Mouse (Mus musculus) bone marrow macrophage, adult 2 months (primary cell): ENCODE data around the gene Mphosph9. TPM values are rescaled to one million over a fixed set of nuclear protein-coding genes. Genes with fewer than 3 reads are reported as not detected.
"Not testable (repeated sequence)": the region's sequence is repeated elsewhere in the genome, so short reads cannot be mapped to it uniquely, and the experiment has no call there.

ENCODE experiments used
- H3K27ac ChIP-seq: 2 replicates; pipeline ENCODE4 v1.5.1; 2012; ENCODE audit warnings: low read depth, low read length; ENCODE audit not compliant: insufficient read depth
- H3K4me1 ChIP-seq: 2 replicates; pipeline ENCODE4 v1.6.1; 2012; ENCODE audit warnings: low read length; ENCODE audit not compliant: control insufficient read depth, insufficient read depth
- H3K4me3 ChIP-seq: 2 replicates; pipeline ENCODE4 v1.5.1; 2012; ENCODE audit warnings: mild to moderate bottlenecking, low read length, moderate library complexity; ENCODE audit not compliant: insufficient read depth
- CTCF ChIP-seq: IDR thresholded peaks from 2 replicates; pipeline ENCODE4 v1.5.1; 2012; ENCODE audit warnings: low read depth, mild to moderate bottlenecking, low read length, moderate library complexity
- POLR2A ChIP-seq: IDR thresholded peaks from 2 replicates; pipeline ENCODE4 v1.6.1; 2012; ENCODE audit warnings: mild to moderate bottlenecking, low read depth, low read length, borderline replicate concordance
- polyA plus RNA-seq: library from polyadenylated mRNA; stranded (reverse); fragments of >200 nt; gene quantifications from 2 replicates; pipeline ENCODE4 v1.2.4, GENCODE M21; 2012; ENCODE audit not compliant: missing spikeins, insufficient read depth, insufficient read length

Gene Mphosph9
- 4.2 and 7.2 TPM in 2 replicates for polyA plus RNA-seq

- Histone ChIP-seq H3K27ac (peak within 1 kb of the TSS; percentile 77), H3K4me3 (peak within 1 kb of the TSS; percentile 87), H3K4me1 (peaks cover 22% of the 10 kb centered on the region)
- TF ChIP-seq CTCF: no peak
- peak; percentile 95 for TF ChIP-seq POLR2A
These were observed at the start of gene Mphosph9, which contains the start of gene 2810006K23Rik for GRCm38 (mm10) chr5:124327510-124328364. Mphosph9 (minus strand) TSS chr5:124327972. 2810006K23Rik (plus strand) TSS chr5:124328089.

GRCm38 (mm10) chr5:124377149-124377548 lies 49.4 kb upstream of the Mphosph9 start:
- Histone ChIP-seq H3K4me1 (peaks cover 6% of the 10 kb centered on the region), H3K4me3 (no peak overlapping the region), H3K27ac (peak overlapping the region; percentile 15; the same call in 1 of the 2 replicates)
- TF ChIP-seq CTCF: no peak
- TF ChIP-seq POLR2A: no peak

DNA sequence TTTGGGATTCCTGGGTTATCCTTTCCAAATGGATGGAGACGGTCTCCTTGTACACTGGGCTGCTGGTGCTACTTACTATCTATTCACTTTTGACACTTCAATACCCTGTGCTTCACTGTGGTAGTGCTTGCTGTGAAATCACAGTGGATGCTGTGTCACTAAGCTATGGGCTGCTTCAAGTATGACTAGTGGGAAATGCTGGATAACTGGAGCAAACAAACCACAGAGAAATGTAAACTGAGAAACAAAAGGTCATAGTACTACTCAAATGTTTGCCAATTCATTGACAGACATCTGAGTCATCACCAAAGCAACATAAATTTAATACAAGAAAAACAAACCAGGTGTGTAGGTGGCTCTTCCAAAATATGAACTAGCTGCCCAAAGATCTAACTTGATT lies 48.6 kb upstream of the Mphosph9 start:
- no peak overlapping the region for H3K4me3 ChIP-seq
- H3K27ac ChIP-seq: no peak overlapping the region
- peaks cover 6% of the 10 kb centered on the region for H3K4me1 ChIP-seq
- TF ChIP-seq CTCF: no peak
- no peak for TF ChIP-seq POLR2A

DNA sequence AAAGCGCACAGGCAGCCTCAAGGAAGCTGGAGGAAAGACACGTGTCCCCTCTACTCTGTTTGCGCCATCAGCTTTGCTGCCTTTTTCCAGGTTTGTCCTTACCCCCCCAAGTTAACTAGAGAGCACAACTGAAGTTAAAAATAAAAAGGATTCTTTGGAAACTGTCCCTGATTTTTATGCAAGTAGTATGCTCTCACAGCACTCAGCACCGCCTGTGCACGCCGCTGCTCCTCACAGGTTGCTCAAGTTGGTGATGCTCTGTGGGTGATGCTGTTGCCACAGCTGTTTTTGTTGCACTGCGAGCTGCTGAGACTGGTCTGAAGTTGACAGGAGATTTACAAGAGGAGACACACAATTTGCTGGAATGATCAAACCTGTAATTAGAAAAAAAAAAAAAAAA lies 46.5 kb upstream of the Mphosph9 start:
- no peak overlapping the region for H3K4me3 ChIP-seq
- no peak for TF ChIP-seq POLR2A
- TF ChIP-seq CTCF: no peak
- no peak overlapping the region for H3K27ac ChIP-seq
- H3K4me1 ChIP-seq: peaks cover 6% of the 10 kb centered on the region

GRCm38 (mm10) chr5:124366721-124367120 lies 38.9 kb upstream of the Mphosph9 start:
- Histone ChIP-seq H3K4me3 (no peak overlapping the region), H3K4me1 (peaks cover 6% of the 10 kb centered on the region; the same call in 1 of the 2 replicates), H3K27ac (no peak overlapping the region)
- TF ChIP-seq POLR2A (no peak), CTCF (no peak)

DNA sequence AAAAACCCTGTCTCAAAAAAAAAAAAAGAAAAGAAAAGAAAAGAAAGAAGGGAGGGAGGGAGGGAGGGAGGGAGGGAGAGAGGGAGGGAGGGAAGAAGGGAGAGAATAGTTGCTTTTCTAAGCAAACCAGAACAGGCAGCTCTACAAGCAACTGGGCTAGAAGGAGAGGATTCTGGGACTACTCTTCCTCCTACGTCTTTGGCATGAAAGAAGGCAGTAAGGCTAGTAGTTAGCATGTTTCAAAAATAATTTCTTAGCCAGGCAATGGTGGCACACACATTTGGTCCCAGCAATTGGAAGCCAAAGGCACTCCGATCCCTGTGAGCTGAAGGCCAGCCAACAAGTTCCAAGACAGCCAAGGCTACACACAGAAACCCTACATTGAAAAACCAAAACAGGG lies 38.0 kb upstream of the Mphosph9 start:
- no peak for TF ChIP-seq CTCF
- no peak for TF ChIP-seq POLR2A
- Histone ChIP-seq H3K4me3 (no peak overlapping the region), H3K4me1 (peaks cover 6% of the 10 kb centered on the region; the same call in 1 of the 2 replicates), H3K27ac (no peak overlapping the region)

- Histone ChIP-seq H3K4me3 (no peak overlapping the region), H3K27ac (no peak overlapping the region), H3K4me1 (peaks cover 6% of the 10 kb centered on the region; the same call in 1 of the 2 replicates)
- TF ChIP-seq CTCF: no peak
- TF ChIP-seq POLR2A: no peak
These were observed 36.6 kb upstream of the Mphosph9 start for GRCm38 (mm10) chr5:124364173-124364918.

DNA sequence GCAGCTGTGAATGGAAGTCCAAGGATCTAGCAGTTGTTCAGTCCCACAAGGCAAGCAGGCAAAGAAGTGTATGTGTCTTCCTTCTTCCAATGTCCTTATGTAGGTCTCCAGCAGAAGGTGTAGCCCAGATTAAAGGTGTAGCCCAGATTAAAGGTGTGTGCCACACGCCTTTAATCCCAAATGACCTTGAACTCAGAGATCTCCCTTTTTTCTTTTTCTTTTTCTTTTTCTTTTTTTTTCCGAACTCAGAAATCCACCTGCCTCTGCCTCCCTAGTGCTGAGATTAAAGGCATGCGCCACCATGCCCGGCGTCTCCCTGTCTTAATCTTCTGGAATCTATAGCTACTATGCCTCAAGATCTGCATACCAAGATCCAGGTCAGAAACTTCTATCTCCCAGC lies 35.2 kb upstream of the Mphosph9 start, which contains the start of gene Cdk2ap1:
Gene Cdk2ap1, minus strand, starts transcription at position 101 of the 400 bp plus-strand sequence.
- not testable (repeated sequence) for H3K27ac ChIP-seq, H3K4me1 ChIP-seq, H3K4me3 ChIP-seq

- Histone ChIP-seq H3K27ac (no peak overlapping the region), H3K4me3 (no peak overlapping the region), H3K4me1 (no peaks in the 10 kb centered on the region)
- TF ChIP-seq POLR2A (no peak), CTCF (no peak)
These were observed 31.9 kb upstream of the Mphosph9 start for GRCm38 (mm10) chr5:124359641-124360040.

- no peak overlapping the region for H3K27ac ChIP-seq
- TF ChIP-seq CTCF (no peak), POLR2A (no peak)
- H3K4me3 ChIP-seq: no peak overlapping the region
- H3K4me1 ChIP-seq: peaks cover 12% of the 10 kb centered on the region
These were observed 28.9 kb upstream of the Mphosph9 start for GRCm38 (mm10) chr5:124356695-124357094.
